Mouse (Mus musculus) bone marrow macrophage, adult 2 months (primary cell): ENCODE measurements around the gene Glce.

Experiments used
- CTCF ChIP-seq: IDR thresholded peaks from 2 replicates; pipeline ENCODE4 v1.5.1; 2012; ENCODE audit warnings: low read depth, mild to moderate bottlenecking, low read length, moderate library complexity
- POLR2A ChIP-seq: IDR thresholded peaks from 2 replicates; pipeline ENCODE4 v1.6.1; 2012; ENCODE audit warnings: mild to moderate bottlenecking, low read depth, low read length, borderline replicate concordance

- TF ChIP-seq CTCF, result no peak
- TF ChIP-seq POLR2A, result no peak
Observed at GRCm38 (mm10) chr9:62096603-62097002, 25.9 kb downstream of the Glce start.
